Mouse (Mus musculus) liver, embryonic 16.5 days (tissue): ENCODE measurements around the gene Ssx2ip. TPM values are rescaled to one million over a fixed set of nuclear protein-coding genes. Genes with fewer than 3 reads are reported as not detected.

Source experiments
- ATAC-seq: fragments of 200-750 bp; cut with Nextera tagmentation; 2 replicates; pipeline ENCODE4 v1.8.0; 2017; ENCODE audit warnings: low read depth, mild to moderate bottlenecking, moderate number of reproducible peaks, moderate library complexity
- H3K27ac ChIP-seq: fragments of 300-500 bp; sonication (generic); 2 replicates; pipeline ENCODE4 v1.5.1; 2014; ENCODE audit warnings: mild to moderate bottlenecking, low read length
- H3K27me3 ChIP-seq: fragments of 300-500 bp; sonication (generic); 2 replicates; pipeline ENCODE4 v1.6.1; 2014; ENCODE audit warnings: low read depth, low read length, mixed read lengths; ENCODE audit not compliant: control insufficient read depth, insufficient read depth
- H3K36me3 ChIP-seq: fragments of 300-500 bp; sonication (generic); 2 replicates; pipeline ENCODE4 v1.6.1; 2014; ENCODE audit warnings: mild to moderate bottlenecking; ENCODE audit not compliant: control insufficient read depth, insufficient read depth
- H3K4me1 ChIP-seq: fragments of 300-500 bp; sonication (generic); 2 replicates; pipeline ENCODE4 v1.6.1; 2014; ENCODE audit warnings: low read depth, low read length, mixed read lengths; ENCODE audit not compliant: control insufficient read depth
- H3K4me2 ChIP-seq: fragments of 300-500 bp; sonication (generic); 2 replicates; pipeline ENCODE4 v1.6.1; 2014; ENCODE audit warnings: low read depth, low read length, mixed read lengths
- H3K4me3 ChIP-seq: fragments of 300-500 bp; sonication (generic); 2 replicates; pipeline ENCODE4 v1.5.1; 2014; ENCODE audit warnings: low read depth, mild to moderate bottlenecking, low read length
- H3K9ac ChIP-seq: fragments of 300-500 bp; sonication (generic); 2 replicates; pipeline ENCODE4 v1.6.1; 2014; ENCODE audit warnings: low read depth, low read length
- H3K9me3 ChIP-seq: fragments of 300-500 bp; sonication (generic); replicated peaks from 2 replicates; pipeline ENCODE4 v1.6.1; 2016; ENCODE audit warnings: low read length; ENCODE audit not compliant: control insufficient read depth
- WGBS: fragments of 180-500 bp; shearing (Covaris S2); extraction: QIAGEN DNeasy Blood & Tissue Kit; methylation state at CpG from one replicate; pipeline ENCODE4 v1.1.7; 2014; ENCODE audit not compliant: insufficient replicate concordance; 5-methylcytosine and 5-hydroxymethylcytosine counted together
- polyA plus RNA-seq: library from polyadenylated mRNA; unstranded; fragments of >200 nt; fragmentation: Nextera tagmentation; extraction: Ambion mirVana; gene quantifications from 2 replicates; pipeline ENCODE4 v1.2.1, GENCODE M21; 2015

Ssx2ip gene
- 60.7 and 67.5 TPM in 2 replicates for polyA plus RNA-seq

DNA sequence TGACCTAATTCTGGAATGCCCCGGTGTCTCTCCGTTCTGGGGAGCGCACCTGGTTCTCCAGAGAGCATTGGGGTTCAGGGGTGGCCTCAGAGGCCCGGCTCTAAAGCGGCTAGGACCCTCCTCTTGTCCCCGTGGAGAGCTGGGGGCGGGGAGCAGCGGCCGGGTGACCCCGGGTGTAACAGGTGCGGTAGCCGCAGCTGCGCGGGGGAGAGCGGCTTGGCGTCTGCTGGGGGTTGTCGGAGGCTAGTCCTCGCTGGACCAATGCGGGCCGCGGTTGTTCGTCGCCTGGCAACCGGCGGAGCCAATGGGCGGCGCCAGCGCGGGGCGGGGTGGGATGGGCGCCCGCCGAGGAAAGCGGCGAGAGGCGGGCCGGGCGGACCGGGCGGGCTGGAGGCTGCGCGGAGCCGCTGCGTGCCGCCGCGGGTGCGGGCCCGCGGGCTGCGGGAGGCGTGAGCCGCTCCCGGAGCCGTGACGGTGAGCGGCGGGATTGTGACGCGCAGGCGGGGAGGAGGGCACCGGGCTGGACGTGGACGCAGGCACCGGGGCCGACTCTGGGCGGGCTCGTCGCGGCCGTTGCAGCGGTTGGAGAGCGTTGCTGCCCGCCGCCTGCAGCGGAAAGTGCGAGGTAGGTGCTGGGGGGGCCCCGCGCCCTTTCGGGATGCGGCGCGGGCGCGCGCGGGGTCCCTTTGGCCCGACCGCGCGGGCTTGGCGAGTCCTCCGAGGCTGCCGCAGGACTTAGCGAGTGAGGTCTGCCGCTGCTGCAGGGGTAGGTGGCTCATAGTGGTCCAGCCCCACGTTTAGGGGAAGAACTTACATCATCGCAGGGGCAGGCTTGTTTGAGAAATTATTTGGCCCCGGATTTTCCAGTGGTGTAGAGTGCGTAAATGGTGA, at the start of gene Ssx2ip:
Ssx2ip (plus strand) TSS at position 332 of the 891 bp plus-strand sequence.
- Histone ChIP-seq H3K9ac (peak within 1 kb of the TSS; percentile 98), H3K36me3 (no peaks in the 10 kb centered on the region; the same call in 1 of the 2 replicates), H3K9me3 (no peaks in the 10 kb centered on the region), H3K4me1 (peaks cover 46% of the 10 kb centered on the region), H3K27me3 (no peaks in the 10 kb centered on the region), H3K27ac (peak within 1 kb of the TSS; percentile 96), H3K4me3 (peak within 1 kb of the TSS; percentile 94), H3K4me2 (peak within 1 kb of the TSS; percentile 95)
- WGBS = under 1% methylated on average over 91 of the region's 100 CpGs
- ATAC-seq = peak; percentile 94

DNA sequence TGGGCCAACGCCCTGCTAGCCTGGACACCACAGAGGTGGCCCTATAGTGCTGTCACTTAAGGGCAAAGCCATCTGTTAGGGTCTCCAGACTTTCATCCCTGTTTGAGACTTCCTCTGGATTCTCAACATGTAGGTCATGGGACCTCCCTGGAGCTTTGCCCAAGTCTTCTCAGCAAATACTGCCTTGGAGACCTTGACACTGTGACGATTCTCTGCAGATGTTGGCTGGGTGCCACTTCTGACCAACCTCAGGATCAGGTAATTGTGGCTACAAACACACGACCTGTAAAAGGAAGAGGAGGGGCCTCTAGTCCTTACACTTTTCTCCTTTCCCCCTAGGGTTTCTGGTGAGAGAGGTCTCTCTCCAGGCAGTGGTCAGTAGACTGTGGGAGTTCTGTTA, 49.3 kb upstream of the Ssx2ip start:
- H3K9ac ChIP-seq = no peak overlapping the region
- no peak overlapping the region for H3K4me2 ChIP-seq
- no peaks in the 10 kb centered on the region for H3K27me3 ChIP-seq
- H3K36me3 ChIP-seq = no peaks in the 10 kb centered on the region
- ATAC-seq = no peak
- no peaks in the 10 kb centered on the region for H3K4me1 ChIP-seq
- no peak overlapping the region for H3K27ac ChIP-seq
- 42% methylated on average over 3 of the region's 3 CpGs for WGBS
- H3K4me3 ChIP-seq = no peak overlapping the region
- no peaks in the 10 kb centered on the region for H3K9me3 ChIP-seq

DNA sequence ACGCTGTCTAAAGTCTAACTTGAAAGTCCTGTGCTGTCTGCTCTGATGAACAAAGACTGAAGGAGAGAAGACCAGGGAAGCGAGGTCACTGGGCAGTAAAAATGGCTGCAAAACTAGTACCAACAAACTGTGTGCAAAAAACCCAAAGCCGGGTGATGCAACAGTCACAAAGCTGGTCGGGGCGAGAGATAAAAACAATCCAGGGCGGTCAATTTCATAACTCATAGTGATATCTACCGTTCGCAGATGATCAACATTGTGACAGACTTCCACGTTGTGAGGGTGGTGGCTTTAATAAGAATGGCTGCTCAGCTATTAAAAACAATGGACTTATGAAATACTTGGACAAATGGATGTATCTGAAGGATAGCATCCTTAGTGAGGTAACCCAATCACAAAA, 39.0 kb upstream of the Ssx2ip start:
- H3K4me3 ChIP-seq = no peak overlapping the region
- no peaks in the 10 kb centered on the region for H3K9me3 ChIP-seq
- H3K36me3 ChIP-seq = no peaks in the 10 kb centered on the region
- H3K4me2 ChIP-seq = no peak overlapping the region
- no peaks in the 10 kb centered on the region for H3K27me3 ChIP-seq
- 38% methylated on average over 9 of the region's 9 CpGs for WGBS
- no peak overlapping the region for H3K27ac ChIP-seq
- H3K9ac ChIP-seq = no peak overlapping the region
- peaks cover 3% of the 10 kb centered on the region; the same call in 1 of the 2 replicates for H3K4me1 ChIP-seq
- ATAC-seq = no peak

DNA sequence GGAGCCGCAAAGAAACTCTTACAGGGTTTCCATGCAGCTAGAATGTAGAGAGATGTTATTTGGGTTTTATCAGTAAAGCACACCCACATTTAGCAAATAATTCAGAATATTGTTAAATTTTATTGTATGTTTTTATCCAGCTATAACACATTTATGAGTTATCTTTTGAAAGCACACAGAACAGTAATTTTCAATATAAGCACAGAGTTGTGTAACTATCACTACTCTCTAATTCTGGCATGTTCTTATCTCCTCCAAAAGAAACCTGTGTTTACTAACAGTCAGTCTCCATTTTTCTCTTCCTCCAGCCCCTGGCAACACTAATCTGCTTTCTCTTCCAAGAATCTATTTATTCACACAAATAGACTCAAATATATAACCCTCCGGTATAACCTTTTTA, 37.4 kb upstream of the Ssx2ip start:
- Histone ChIP-seq H3K4me1 (peaks cover 3% of the 10 kb centered on the region; the same call in 1 of the 2 replicates), H3K4me3 (no peak overlapping the region), H3K9me3 (no peaks in the 10 kb centered on the region), H3K27ac (no peak overlapping the region), H3K9ac (no peak overlapping the region), H3K4me2 (no peak overlapping the region), H3K27me3 (no peaks in the 10 kb centered on the region), H3K36me3 (no peaks in the 10 kb centered on the region)
- WGBS = 71% methylated on average over 2 of the region's 2 CpGs
- no peak for ATAC-seq

DNA sequence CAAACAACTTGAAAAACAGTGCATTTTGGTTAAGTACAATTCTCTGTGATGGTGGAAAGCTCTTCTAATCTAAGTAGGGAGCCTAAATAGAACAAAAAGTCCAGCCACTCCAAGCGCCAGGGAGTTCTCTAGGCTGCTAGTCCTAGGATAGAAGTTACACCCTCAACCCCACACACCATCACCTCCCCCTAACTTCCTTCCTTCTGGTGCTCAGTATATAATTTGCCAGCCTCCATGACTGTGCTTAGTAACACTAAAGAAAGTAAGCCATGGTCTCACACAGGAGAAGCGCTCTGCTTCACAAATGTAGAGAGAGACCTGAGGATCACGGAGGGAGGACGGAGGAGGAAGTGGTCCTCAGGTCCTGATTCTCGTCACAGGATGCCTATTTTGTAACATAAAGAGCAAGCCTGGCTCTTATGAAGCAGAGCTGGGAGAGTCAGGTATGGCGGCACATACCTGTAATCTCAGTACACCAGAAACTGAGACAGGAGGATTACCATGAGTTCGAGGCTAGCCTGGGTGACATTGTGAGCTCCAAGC, 33.8 kb upstream of the Ssx2ip start:
- no peaks in the 10 kb centered on the region for H3K27me3 ChIP-seq
- H3K4me3 ChIP-seq = no peak overlapping the region
- ATAC-seq = no peak
- H3K9ac ChIP-seq = no peak overlapping the region
- H3K4me1 ChIP-seq = peaks cover 4% of the 10 kb centered on the region; the same call in 1 of the 2 replicates
- no peaks in the 10 kb centered on the region for H3K36me3 ChIP-seq
- no peaks in the 10 kb centered on the region for H3K9me3 ChIP-seq
- WGBS = 67% methylated on average over 7 of the region's 7 CpGs
- no peak overlapping the region for H3K27ac ChIP-seq
- H3K4me2 ChIP-seq = no peak overlapping the region

DNA sequence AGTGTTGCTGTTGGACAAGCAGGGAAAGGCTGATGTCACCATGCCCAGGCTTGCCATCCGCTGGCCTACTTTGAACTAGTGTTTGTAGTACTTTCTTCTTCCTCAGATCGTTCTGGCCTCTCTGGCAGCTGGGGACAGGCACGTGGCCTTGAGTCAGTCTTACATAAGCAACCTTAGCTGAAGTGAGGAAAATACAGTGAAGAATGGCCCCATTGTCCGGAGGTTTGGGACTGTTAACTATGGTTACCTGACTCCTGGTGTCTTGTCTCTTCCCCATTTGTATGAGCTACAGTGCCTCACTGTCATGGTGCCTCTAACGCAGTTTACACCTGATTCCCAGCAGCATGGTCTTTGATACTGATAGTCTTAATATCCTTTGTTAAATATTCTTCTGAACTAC, 33.2 kb upstream of the Ssx2ip start:
- Histone ChIP-seq H3K4me2 (no peak overlapping the region), H3K4me1 (peaks cover 9% of the 10 kb centered on the region), H3K36me3 (no peaks in the 10 kb centered on the region), H3K27ac (no peak overlapping the region), H3K27me3 (no peaks in the 10 kb centered on the region), H3K4me3 (no peak overlapping the region), H3K9ac (no peak overlapping the region), H3K9me3 (no peaks in the 10 kb centered on the region)
- 71% methylated on average over 5 of the region's 5 CpGs for WGBS
- no peak for ATAC-seq

DNA sequence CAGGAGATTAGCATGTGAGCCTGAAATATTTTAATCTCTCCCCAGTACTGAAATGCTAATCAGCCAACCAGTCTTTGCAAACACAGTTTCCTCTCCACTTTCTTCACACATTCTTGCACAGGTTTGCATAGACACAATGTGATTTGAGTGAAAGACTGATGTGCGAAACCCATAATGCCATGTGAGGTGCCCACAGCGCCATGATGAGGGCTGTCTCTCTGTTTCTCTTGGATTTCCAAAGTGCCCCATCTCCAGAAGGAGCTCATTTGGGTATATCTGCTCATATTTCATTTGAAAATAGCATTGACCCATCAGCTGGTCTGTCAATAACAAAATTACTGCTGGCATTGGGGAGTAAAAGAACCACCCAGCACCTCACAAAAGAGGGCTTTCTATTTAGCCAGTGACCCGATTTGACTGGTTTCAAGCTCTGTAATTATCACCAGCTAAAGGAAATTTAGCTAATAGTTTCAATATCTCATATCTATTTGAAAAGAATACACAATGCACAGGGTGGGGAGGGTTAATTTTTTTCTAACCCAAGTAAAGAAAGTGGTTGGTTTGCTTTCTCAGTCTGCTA, 29.8 kb upstream of the Ssx2ip start:
- WGBS = 77% methylated on average over 3 of the region's 3 CpGs
- no peaks in the 10 kb centered on the region for H3K9me3 ChIP-seq
- peaks cover 39% of the 10 kb centered on the region for H3K4me1 ChIP-seq
- H3K27me3 ChIP-seq = no peaks in the 10 kb centered on the region
- no peak overlapping the region for H3K9ac ChIP-seq
- H3K4me2 ChIP-seq = no peak overlapping the region
- no peaks in the 10 kb centered on the region for H3K36me3 ChIP-seq
- H3K4me3 ChIP-seq = no peak overlapping the region
- no peak for ATAC-seq
- no peak overlapping the region for H3K27ac ChIP-seq

DNA sequence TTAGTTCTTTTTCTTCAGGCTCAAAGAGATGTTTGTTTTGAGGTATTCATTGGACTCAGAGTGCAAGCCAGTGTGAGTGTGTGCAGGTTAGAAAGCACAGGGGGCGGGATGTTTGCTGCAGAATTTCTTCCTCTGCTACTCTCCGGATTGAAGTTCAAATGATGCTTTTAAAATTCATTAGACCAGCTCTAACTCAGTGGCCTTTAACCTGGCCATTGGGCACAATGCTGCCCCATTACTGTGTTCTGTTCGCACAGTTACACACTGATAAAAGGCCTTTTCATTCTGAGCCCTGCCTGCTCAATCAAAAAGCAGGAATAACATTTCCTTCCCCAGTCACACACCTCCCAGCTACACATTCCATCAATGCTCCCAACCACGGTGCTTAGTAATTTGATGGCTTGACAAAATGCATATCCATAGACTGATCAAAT, 29.2 kb upstream of the Ssx2ip start:
- 74% methylated on average over 4 of the region's 4 CpGs for WGBS
- Histone ChIP-seq H3K27ac (no peak overlapping the region; the same call in 1 of the 2 replicates), H3K4me1 (peaks cover 45% of the 10 kb centered on the region), H3K9me3 (no peaks in the 10 kb centered on the region), H3K36me3 (no peaks in the 10 kb centered on the region), H3K4me2 (no peak overlapping the region), H3K27me3 (no peaks in the 10 kb centered on the region), H3K9ac (no peak overlapping the region), H3K4me3 (no peak overlapping the region)
- no peak for ATAC-seq
